Mouse (Mus musculus) MEL-GATA-1-ER (cell line): ENCODE results near the gene Sap30l.

Source experiments
- DNase-seq: peaks from one replicate; pipeline ENCODE4 v3.0.0-alpha.2; 2012; ENCODE audit warnings: low read depth; ENCODE audit errors: extremely low read depth

The Sap30l gene

GRCm38 (mm10) chr11:57800971-57801765 lies at the start of gene Sap30l:
Sap30l (plus strand) TSS chr11:57801637.
- peak; percentile 84 for DNase-seq

- no peak for DNase-seq
Observed at GRCm38 (mm10) chr11:57753538-57754203, 47.8 kb upstream of the Sap30l start.

GRCm38 (mm10) chr11:57758621-57759020 lies 42.8 kb upstream of the Sap30l start:
- DNase-seq, result no peak

- no peak for DNase-seq
Observed at GRCm38 (mm10) chr11:57760509-57761058, 40.9 kb upstream of the Sap30l start.

- DNase-seq, result no peak
Observed at GRCm38 (mm10) chr11:57761347-57761746, 40.1 kb upstream of the Sap30l start.

GRCm38 (mm10) chr11:57764124-57764523 lies 37.3 kb upstream of the Sap30l start:
- peak; percentile 18 for DNase-seq

GRCm38 (mm10) chr11:57766617-57767016 lies 34.8 kb upstream of the Sap30l start:
- no peak for DNase-seq

GRCm38 (mm10) chr11:57767171-57767570 lies 34.3 kb upstream of the Sap30l start:
- no peak for DNase-seq

GRCm38 (mm10) chr11:57770776-57771175 lies 30.7 kb upstream of the Sap30l start:
- DNase-seq, result no peak

GRCm38 (mm10) chr11:57771676-57772075 lies 29.8 kb upstream of the Sap30l start:
- no peak for DNase-seq

- no peak for DNase-seq
Observed at GRCm38 (mm10) chr11:57773479-57773878, 28.0 kb upstream of the Sap30l start.

- DNase-seq, result no peak
Observed at GRCm38 (mm10) chr11:57773936-57774335, 27.5 kb upstream of the Sap30l start.

- no peak for DNase-seq
Observed at GRCm38 (mm10) chr11:57775868-57776267, 25.6 kb upstream of the Sap30l start.

- no peak for DNase-seq
Observed at GRCm38 (mm10) chr11:57776546-57776945, 24.9 kb upstream of the Sap30l start.

- DNase-seq, result no peak
Observed at GRCm38 (mm10) chr11:57778349-57778748, 23.1 kb upstream of the Sap30l start.

- DNase-seq, result no peak
Observed at GRCm38 (mm10) chr11:57779824-57780223, 21.6 kb upstream of the Sap30l start.

- DNase-seq, result no peak
Observed at GRCm38 (mm10) chr11:57786616-57787418, 14.6 kb upstream of the Sap30l start.

- DNase-seq, result no peak
Observed at GRCm38 (mm10) chr11:57787913-57788312, 13.5 kb upstream of the Sap30l start.

- no peak for DNase-seq
Observed at GRCm38 (mm10) chr11:57790866-57791535, 10.4 kb upstream of the Sap30l start.

GRCm38 (mm10) chr11:57795086-57795485 lies 6.4 kb upstream of the Sap30l start:
- no peak for DNase-seq

- no peak for DNase-seq
Observed at GRCm38 (mm10) chr11:57797828-57798227, 3.6 kb upstream of the Sap30l start.
